Mouse (Mus musculus): ENCODE data around the gene Adprh. TPM values are rescaled to one million over a fixed set of nuclear protein-coding genes. Genes with fewer than 3 reads are reported as not detected.

The Adprh gene
- polyA plus RNA-seq, 2 experiments from 2014 or later, result 73.1 to 92.7 TPM

DNA sequence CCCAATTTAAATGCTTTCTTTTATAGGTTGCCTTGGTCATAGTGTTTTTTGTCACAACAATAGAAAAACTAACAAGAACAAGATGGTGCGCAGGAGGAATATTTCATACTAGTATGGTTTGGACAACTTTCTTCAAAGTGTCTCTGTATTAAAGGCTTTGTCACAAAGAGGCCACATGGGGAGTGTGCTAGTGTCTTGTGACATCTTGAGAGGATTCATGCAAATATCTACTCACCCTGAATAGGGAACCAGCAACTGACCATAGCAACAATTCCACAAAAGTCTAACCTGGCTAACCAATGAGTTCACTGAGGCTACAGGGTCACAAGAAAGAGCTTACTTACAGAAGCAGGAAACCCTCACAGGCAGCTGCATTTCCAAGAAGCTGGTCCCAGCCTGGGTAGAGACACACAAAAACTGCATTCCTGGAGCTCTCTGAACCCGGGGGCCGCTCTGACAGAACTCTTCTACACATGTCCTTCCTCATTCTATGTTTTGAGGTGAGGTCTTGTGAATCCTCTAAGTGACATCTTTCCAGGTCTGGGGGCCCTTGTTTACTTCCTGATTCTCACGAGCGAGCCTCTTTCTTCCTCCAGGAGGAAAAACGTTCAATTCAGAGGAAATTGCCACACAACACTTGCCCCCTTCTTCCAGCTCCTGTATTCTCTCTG is 57.3 kb downstream of the Adprh start:
- no peak for ATAC-seq

DNA sequence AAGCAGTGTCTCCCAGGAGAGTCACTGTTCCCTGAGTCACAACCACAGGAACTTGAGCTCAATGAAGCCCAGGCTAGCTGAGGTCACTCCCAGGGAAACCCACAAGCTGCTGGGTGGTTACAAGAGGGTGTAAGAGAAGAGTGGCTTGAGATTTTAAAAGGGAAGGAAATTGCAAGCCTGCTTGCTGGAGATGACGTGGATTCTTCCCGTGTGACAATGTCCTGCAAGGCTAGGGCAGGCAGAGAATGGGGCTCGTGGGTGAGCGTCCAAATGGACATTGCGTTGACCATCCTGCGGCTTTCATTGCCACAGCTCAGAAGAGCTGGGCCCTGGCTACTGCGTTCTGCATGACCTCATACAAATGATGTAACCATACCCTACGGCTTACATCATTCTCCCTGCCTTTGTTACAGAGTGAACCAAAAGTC is 58.3 kb downstream of the Adprh start:
- no peak for ATAC-seq

Other genes with a start within 250 kb of the Adprh start
- gene Nr1i2, start 157.9 kb downstream of the Adprh start, polyA plus RNA-seq (2017; shearing (Covaris generic)), result not detected
- gene Maats1, start 110.6 kb downstream of the Adprh start, polyA plus RNA-seq (2017; shearing (Covaris generic)), result under 1 TPM in 1 of 2 experiments, not detected in 1; 0.24 TPM
- 100 to 1,000 TPM; 203 to 275 TPM for gene Cox17, start 105.7 kb downstream of the Adprh start, polyA plus RNA-seq (2017; shearing (Covaris generic))
- not detected for gene Gm21987, start 105.7 kb downstream of the Adprh start, polyA plus RNA-seq (2017; shearing (Covaris generic))
- gene Popdc2, start 90.5 kb downstream of the Adprh start, polyA plus RNA-seq (2017; shearing (Covaris generic)), result 1 to 10 TPM; 2.3 to 6.2 TPM
- under 1 TPM in 1 of 2 experiments, not detected in 1; 0.30 TPM for gene Pla1a, start 19.6 kb downstream of the Adprh start, polyA plus RNA-seq (2017; shearing (Covaris generic))
- 10 to 100 TPM in 1 of 2 experiments, 1 to 10 TPM in 1; 5.7 to 10.6 TPM for gene Cd80, start 2.9 kb upstream of the Adprh start, polyA plus RNA-seq (2017; shearing (Covaris generic))
- gene Timmdc1, start 70.0 kb upstream of the Adprh start, polyA plus RNA-seq (2017; shearing (Covaris generic)), result 10 to 100 TPM; 12.0 to 18.2 TPM
- gene Poglut1, start 97.6 kb upstream of the Adprh start, polyA plus RNA-seq (2017; shearing (Covaris generic)), result 10 to 100 TPM; 32.1 to 38.5 TPM
- 10 to 100 TPM; 36.0 to 37.2 TPM for gene Tmem39a, start 106.0 kb upstream of the Adprh start, polyA plus RNA-seq (2017; shearing (Covaris generic))